Mouse (Mus musculus) heart, postnatal 14 days (tissue): Measurements from ENCODE around the gene Tpp1. TPM values are rescaled to one million over a fixed set of nuclear protein-coding genes. Genes with fewer than 3 reads are reported as not detected.
"Not testable (repeated sequence)": the region's sequence is repeated elsewhere in the genome, so short reads cannot be mapped to it uniquely, and the experiment has no call there.

Experiments used
- DNase-seq, 2 experiments: peaks; one replicate each; pipeline ENCODE4 v3.0.0; 2021 to 2022
- intact Hi-C: fragments of 180-260 bp; cut with DNase I; formaldehyde crosslinking; loops from one replicate; pipeline ENCODE4 v1.15.1; 2025
- total RNA-seq, 2 experiments: library from RNA; stranded (reverse); gene quantifications; 2 replicates each; pipeline ENCODE4 v1.2.3; 2021

Tpp1 gene
- total RNA-seq, 2 experiments from 2014 or later: 41.6 to 42.5 TPM

- DNase-seq: no peak
These were observed 15.7 kb upstream of the Tpp1 start for GRCm38 (mm10) chr7:105767729-105768165.

GRCm38 (mm10) chr7:105764331-105764730 is 12.3 kb upstream of the Tpp1 start:
- DNase-seq: no peak

More at GRCm38 (mm10) chr7:105767729-105768165, 15.7 kb upstream of the Tpp1 start:
- intact Hi-C loops: no loop called here

GRCm38 (mm10) chr7:105762517-105763270 is 10.7 kb upstream of the Tpp1 start:
- DNase-seq: no peak
- intact Hi-C loops: no loop called here

More at GRCm38 (mm10) chr7:105764331-105764730, 12.3 kb upstream of the Tpp1 start:
- intact Hi-C loops: no loop called here

GRCm38 (mm10) chr7:105761813-105762484 is 9.9 kb upstream of the Tpp1 start:
- intact Hi-C loops: no loop called here
- DNase-seq: no peak

GRCm38 (mm10) chr7:105753281-105753680 is 1.2 kb upstream of the Tpp1 start:
- intact Hi-C loops: loop anchor here (5.0 kb wide), 1 partner anchor 44 kb away; no protein-coding TSS in a partner anchor
- no peak for DNase-seq

GRCm38 (mm10) chr7:105752716-105753115 is 681 bp upstream of the Tpp1 start:
- intact Hi-C loops: loop anchor here (5.0 kb wide), 1 partner anchor 45 kb away; no protein-coding TSS in a partner anchor
- DNase-seq: no peak

GRCm38 (mm10) chr7:105747776-105748175 is 4.3 kb downstream of the Tpp1 start:
- no peak for DNase-seq
- intact Hi-C loops: no loop called here

GRCm38 (mm10) chr7:105743926-105744590 is 8.0 kb downstream of the Tpp1 start, which contains the start of gene Taf10:
Gene Taf10, minus strand, starts transcription at chr7:105744361.
- peak; percentile 85 to 90 for DNase-seq
- intact Hi-C loops: no loop called here

- intact Hi-C loops, DNase-seq: not testable (repeated sequence)
These were observed 8.6 kb downstream of the Tpp1 start for GRCm38 (mm10) chr7:105743246-105743925.

- intact Hi-C loops, DNase-seq: not testable (repeated sequence)
These were observed 9.4 kb downstream of the Tpp1 start for GRCm38 (mm10) chr7:105742539-105743215.

GRCm38 (mm10) chr7:105741978-105742377 is 10.1 kb downstream of the Tpp1 start:
- intact Hi-C loops: no loop called here

GRCm38 (mm10) chr7:105740851-105741250 is 11.2 kb downstream of the Tpp1 start:
- intact Hi-C loops: no loop called here
- no peak for DNase-seq

More at GRCm38 (mm10) chr7:105741978-105742377, 10.1 kb downstream of the Tpp1 start:
- no peak for DNase-seq

- no peak for DNase-seq
- intact Hi-C loops: no loop called here
These were observed 11.8 kb downstream of the Tpp1 start for GRCm38 (mm10) chr7:105740089-105740795.

- intact Hi-C loops: loop anchor here (2.0 to 10.0 kb wide), 3 partner anchors 72 to 184 kb away; partner anchors contain the start of genes Arfip2, Gm45799, Mrpl17 and Smpd1
These were observed 13.1 kb downstream of the Tpp1 start for GRCm38 (mm10) chr7:105738948-105739347.

GRCm38 (mm10) chr7:105738286-105738685 is 13.7 kb downstream of the Tpp1 start:
- no peak for DNase-seq
- intact Hi-C loops: loop anchor here (2.0 to 10.0 kb wide), 3 partner anchors 73 to 183 kb away; partner anchors contain the start of genes Arfip2, Gm45799, Mrpl17 and Smpd1

More at GRCm38 (mm10) chr7:105738948-105739347, 13.1 kb downstream of the Tpp1 start:
- peak; percentile 72 to 73 for DNase-seq

GRCm38 (mm10) chr7:105737648-105738047 is 14.4 kb downstream of the Tpp1 start:
- intact Hi-C loops: loop anchor here (2.0 to 10.0 kb wide), 3 partner anchors 73 to 183 kb away; partner anchors contain the start of genes Arfip2, Gm45799, Mrpl17 and Smpd1
- DNase-seq: no peak

- intact Hi-C loops: loop anchor here (5.0 to 10.0 kb wide), 2 partner anchors 95 to 182 kb away; partner anchors contain the start of genes Arfip2, Gm45799, Smpd1 and Timm10b
- DNase-seq: peak; percentile 55 to 57
These were observed 15.0 kb downstream of the Tpp1 start, which contains the start of gene Rrp8 for GRCm38 (mm10) chr7:105736911-105737521. Gene Rrp8, minus strand, starts transcription at chr7:105737385.
